Mouse (Mus musculus): ENCODE measurements around the gene 1700020D05Rik. TPM values are rescaled to one million over a fixed set of nuclear protein-coding genes. Genes with fewer than 3 reads are reported as not detected.

Gene 1700020D05Rik
- polyA plus RNA-seq, 2 experiments: 0.81 TPM; not detected in 1

DNA sequence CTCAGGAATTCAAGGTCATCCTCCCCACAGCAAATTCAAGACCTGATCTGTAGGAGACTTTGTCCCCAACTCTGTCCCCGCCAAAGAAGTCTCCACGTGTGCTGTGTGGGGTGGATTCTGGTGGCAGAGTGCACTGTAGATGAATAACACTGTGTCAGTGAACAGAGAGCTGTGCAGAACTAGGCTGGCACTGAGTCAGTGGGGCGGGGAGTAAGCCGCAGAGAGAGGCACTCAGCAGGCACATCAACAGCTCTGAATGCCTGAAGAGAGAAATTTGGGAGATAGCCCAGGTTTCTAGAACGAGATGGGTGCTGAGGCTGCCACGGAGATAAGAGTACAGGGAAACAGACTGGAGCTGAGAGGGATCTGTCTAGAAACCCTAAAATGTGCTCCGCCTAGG lies 44.6 kb downstream of the 1700020D05Rik start:
- H3K27ac ChIP-seq: no peak overlapping the region
- no peaks in the 10 kb centered on the region; the same call in 1 of the 2 replicates for H3K36me3 ChIP-seq (replicated peaks; ENCODE audit: control insufficient read depth, insufficient read depth, low read depth)
- H3K9me3 ChIP-seq (ENCODE audit: control insufficient read depth, low read length): no peaks in the 10 kb centered on the region
- peaks cover 19 to 22% of the 10 kb centered on the region in 2 experiments for H3K4me1 ChIP-seq (replicated peaks; ENCODE audit: control insufficient read depth in 2 of 2, insufficient read depth in 2 of 2, low read length in 1 of 2)
- H3K4me3 ChIP-seq (ENCODE audit: insufficient read depth in 1 of 2, low read depth in 2 of 2, low read length in 2 of 2): no peak overlapping the region
- no peaks in the 10 kb centered on the region for H3K27me3 ChIP-seq (ENCODE audit: control insufficient read depth, insufficient read depth, low read length)
- H3K4me2 ChIP-seq (ENCODE audit: low read depth): no peak overlapping the region
- TF ChIP-seq CTCF (IDR thresholded peaks at IDR 0.05; ENCODE audit: low read depth) (no peak), EP300 (IDR thresholded peaks at IDR 0.05; ENCODE audit: low read depth) (no peak)
- DNase-seq (ENCODE audit: low read depth in 3 of 3, low spot score in 3 of 3): no peak
- no peak for ATAC-seq (ENCODE audit: insufficient read depth)
- WGBS (ENCODE audit: insufficient replicate concordance): 55% methylated on average over 7 of the region's 7 CpGs
- H3K9ac ChIP-seq (replicated peaks): no peak overlapping the region

DNA sequence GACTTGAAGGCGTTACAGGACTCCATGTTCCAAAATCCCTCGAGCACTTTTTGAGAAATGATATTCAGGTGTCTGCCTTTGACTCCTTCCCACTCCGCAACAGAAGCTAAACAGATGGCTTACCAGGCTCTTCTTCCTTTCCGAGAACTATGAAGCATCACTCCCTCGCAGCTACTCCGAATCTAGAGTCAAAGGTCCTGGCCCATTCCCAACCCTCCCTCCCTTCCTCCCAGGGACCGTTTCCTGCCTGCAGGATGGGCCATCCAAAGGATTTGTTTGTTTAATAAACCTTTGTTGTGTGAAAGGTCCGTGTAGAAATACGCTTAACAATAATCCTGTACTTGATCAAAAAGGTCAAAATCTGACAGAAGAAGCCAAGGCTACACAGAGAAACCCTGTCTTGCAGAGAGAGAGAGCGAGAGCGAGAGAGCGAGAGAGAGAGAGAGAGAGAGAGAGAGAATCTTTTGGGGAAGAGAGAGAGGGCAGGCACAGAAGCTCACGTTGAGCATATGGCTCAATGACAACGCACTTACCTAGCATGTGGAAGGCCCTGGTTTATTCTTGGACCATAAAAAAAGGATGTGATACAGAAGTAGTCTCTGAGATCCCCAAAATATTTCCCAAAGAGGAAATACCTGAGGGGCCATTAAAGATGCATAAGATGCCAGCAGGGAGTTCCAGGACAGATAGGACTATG lies 45.7 kb downstream of the 1700020D05Rik start, which contains the start of gene Ccdc85b:
TSS of gene Ccdc85b (minus strand) at position 149 of the 697 bp plus-strand sequence.
- no peak for TF ChIP-seq EP300 (IDR thresholded peaks at IDR 0.05; ENCODE audit: low read depth)
- TF ChIP-seq CTCF (IDR thresholded peaks at IDR 0.05; ENCODE audit: low read depth): no peak
- 18% methylated on average over 14 of the region's 14 CpGs for WGBS (ENCODE audit: insufficient replicate concordance)
- Histone ChIP-seq H3K27ac (peak within 1 kb of the TSS; percentile 15), H3K27me3 (ENCODE audit: control insufficient read depth, insufficient read depth, low read length) (no peaks in the 10 kb centered on the region), H3K4me2 (ENCODE audit: low read depth) (peak within 1 kb of the TSS; percentile 77), H3K36me3 (replicated peaks; ENCODE audit: control insufficient read depth, insufficient read depth, low read depth) (no peaks in the 10 kb centered on the region), H3K9me3 (ENCODE audit: control insufficient read depth, low read length) (no peaks in the 10 kb centered on the region), H3K9ac (replicated peaks) (peak within 1 kb of the TSS; percentile 67), H3K4me3 (ENCODE audit: insufficient read depth in 1 of 2, low read depth in 2 of 2, low read length in 2 of 2) (peak within 1 kb of the TSS; percentile 68 to 69), H3K4me1 (replicated peaks; ENCODE audit: control insufficient read depth in 2 of 2, insufficient read depth in 2 of 2, low read length in 1 of 2) (peaks cover 19 to 22% of the 10 kb centered on the region in 2 experiments)
- DNase-seq (ENCODE audit: low read depth in 3 of 3, low spot score in 3 of 3) (no peak), ATAC-seq (ENCODE audit: insufficient read depth) (0 out of 2 replicates have a peak, but pooled peaks have one; percentile 2)

DNA sequence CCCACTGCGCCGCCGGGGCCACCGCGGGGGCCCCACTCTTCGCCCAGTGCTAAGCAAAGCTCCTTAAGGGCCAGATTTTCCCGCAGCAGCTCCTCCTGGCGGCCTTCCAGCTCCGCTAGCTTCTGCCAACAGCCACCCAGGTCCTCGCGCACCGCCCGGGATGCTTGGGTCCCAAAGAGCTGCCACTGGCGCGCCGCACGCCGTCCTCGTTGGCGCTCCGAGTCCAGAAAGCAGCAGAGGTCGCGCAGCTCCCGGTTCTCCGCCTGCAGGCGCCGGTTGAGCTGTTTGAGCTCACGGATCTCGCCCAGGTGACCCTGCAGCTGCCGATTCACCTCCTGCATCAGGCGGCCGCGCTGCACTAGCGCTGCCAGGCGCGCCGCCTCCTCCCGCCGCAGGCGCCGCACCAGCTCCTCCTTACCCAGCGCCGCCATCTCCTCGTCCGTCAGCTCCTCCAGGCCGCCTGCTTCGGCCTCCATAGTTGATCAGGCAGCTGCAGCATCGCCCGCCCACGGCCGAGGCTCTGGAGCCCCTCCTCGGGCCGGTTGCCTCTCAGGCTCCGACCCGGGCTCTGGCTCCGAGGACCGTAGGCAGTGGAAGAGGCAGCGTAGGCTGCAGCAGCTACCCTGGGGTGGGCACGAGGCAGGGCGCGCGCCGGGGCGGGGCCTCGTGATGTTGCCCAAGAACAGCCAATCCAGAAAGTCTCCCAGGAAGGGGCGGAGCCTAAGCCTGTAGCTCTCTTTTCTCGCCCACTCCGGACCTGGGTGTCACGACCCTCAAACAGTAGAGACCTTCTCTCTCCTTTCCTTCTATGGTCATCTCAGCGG lies 46.5 kb downstream of the 1700020D05Rik start:
- Histone ChIP-seq H3K27ac (peak overlapping the region; percentile 15), H3K27me3 (ENCODE audit: control insufficient read depth, insufficient read depth, low read length) (no peaks in the 10 kb centered on the region), H3K4me1 (replicated peaks; ENCODE audit: control insufficient read depth in 2 of 2, insufficient read depth in 2 of 2, low read length in 1 of 2) (peaks cover 19 to 22% of the 10 kb centered on the region in 2 experiments), H3K4me3 (ENCODE audit: insufficient read depth in 1 of 2, low read depth in 2 of 2, low read length in 2 of 2) (peak overlapping the region; percentile 68 to 69), H3K9me3 (ENCODE audit: control insufficient read depth, low read length) (no peaks in the 10 kb centered on the region), H3K4me2 (ENCODE audit: low read depth) (peak overlapping the region; percentile 77), H3K9ac (replicated peaks) (peak overlapping the region; percentile 67), H3K36me3 (replicated peaks; ENCODE audit: control insufficient read depth, insufficient read depth, low read depth) (no peaks in the 10 kb centered on the region)
- DNase-seq (ENCODE audit: low read depth in 3 of 3, low spot score in 3 of 3) (peak; percentile 80 to 83 (median 80)), ATAC-seq (ENCODE audit: insufficient read depth) (peak; percentile 87)
- WGBS (ENCODE audit: insufficient replicate concordance): under 1% methylated on average over 70 of the region's 70 CpGs
- TF ChIP-seq EP300 (IDR thresholded peaks at IDR 0.05; ENCODE audit: low read depth) (no peak), CTCF (IDR thresholded peaks at IDR 0.05; ENCODE audit: low read depth) (peak; percentile 5; the same call in 1 of the 2 replicates)

DNA sequence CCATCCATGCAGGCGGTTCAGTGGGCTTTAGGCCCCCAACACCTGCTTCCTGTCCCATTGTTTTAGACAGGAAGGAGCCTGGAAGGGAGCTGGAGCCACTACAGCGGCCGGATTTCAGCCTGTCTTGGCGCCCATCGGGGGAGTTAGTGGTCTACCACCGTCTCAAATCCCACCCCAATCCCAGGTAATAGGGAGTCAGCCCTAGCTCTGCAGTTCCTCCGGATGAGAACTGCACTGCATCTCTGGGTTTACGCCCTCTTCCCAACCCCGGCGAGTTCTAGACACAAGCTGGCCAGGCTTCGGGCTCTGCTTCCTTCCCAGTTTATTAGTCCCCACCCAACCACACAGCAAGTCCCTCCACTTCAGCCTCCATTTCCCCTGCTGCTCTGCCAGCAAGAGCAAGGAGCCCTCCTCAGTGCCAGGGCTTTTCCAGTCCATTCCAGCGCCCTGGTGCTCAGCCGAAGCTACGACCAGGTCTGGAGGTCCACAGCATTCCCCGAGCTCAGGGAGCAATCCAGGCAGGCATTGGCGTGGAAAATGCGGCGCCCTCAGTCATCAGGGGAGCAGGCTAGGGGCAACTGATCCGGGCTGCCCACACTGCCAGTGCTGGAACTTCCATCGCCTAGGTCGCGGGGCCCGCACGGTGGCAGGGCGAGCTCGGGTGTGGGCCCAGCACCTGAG lies 47.2 kb downstream of the 1700020D05Rik start:
- no peak overlapping the region for H3K27ac ChIP-seq

More for the DNA sequence above, 47.2 kb downstream of the 1700020D05Rik start:
- TF ChIP-seq EP300 (IDR thresholded peaks at IDR 0.05; ENCODE audit: low read depth) (no peak), CTCF (IDR thresholded peaks at IDR 0.05; ENCODE audit: low read depth) (no peak)
- no peaks in the 10 kb centered on the region for H3K36me3 ChIP-seq (replicated peaks; ENCODE audit: control insufficient read depth, insufficient read depth, low read depth)
- H3K9me3 ChIP-seq (ENCODE audit: control insufficient read depth, low read length): no peaks in the 10 kb centered on the region
- H3K4me2 ChIP-seq (ENCODE audit: low read depth): peak overlapping the region; percentile 77
- H3K27me3 ChIP-seq (ENCODE audit: control insufficient read depth, insufficient read depth, low read length): no peaks in the 10 kb centered on the region
- peak overlapping the region; percentile 67 for H3K9ac ChIP-seq (replicated peaks)
- DNase-seq (ENCODE audit: low read depth in 3 of 3, low spot score in 3 of 3): no peak
- no peak; the same call in 1 of the 2 replicates for ATAC-seq (ENCODE audit: insufficient read depth)
- peaks cover 19 to 22% of the 10 kb centered on the region in 2 experiments for H3K4me1 ChIP-seq (replicated peaks; ENCODE audit: control insufficient read depth in 2 of 2, insufficient read depth in 2 of 2, low read length in 1 of 2)
- H3K4me3 ChIP-seq (ENCODE audit: insufficient read depth in 1 of 2, low read depth in 2 of 2, low read length in 2 of 2): peak overlapping the region; percentile 68 to 69
- 3% methylated on average over 26 of the region's 26 CpGs for WGBS (ENCODE audit: insufficient replicate concordance)
